Mouse (Mus musculus) heart, adult 2 months (tissue): Measurements from ENCODE around the gene Hsd17b6. TPM values are rescaled to one million over a fixed set of nuclear protein-coding genes. Genes with fewer than 3 reads are reported as not detected.

Experiments
- DNase-seq, 2 experiments: peaks; one replicate each; pipeline ENCODE4 v3.0.0; 2021
- H3K27ac ChIP-seq: fragments of 200-600 bp; 2 replicates; pipeline ENCODE4 v1.8.1; 2022
- H3K27me3 ChIP-seq: fragments of 200-500 bp; 2 replicates; pipeline ENCODE4 v1.6.1; 2012; ENCODE audit warnings: mild to moderate bottlenecking, low read length, inconsistent platforms, mixed read lengths; ENCODE audit not compliant: control insufficient read depth, insufficient read depth
- H3K36me3 ChIP-seq: fragments of 200-500 bp; 2 replicates; pipeline ENCODE4 v1.6.1; 2012; ENCODE audit warnings: low read length, inconsistent platforms; ENCODE audit not compliant: control insufficient read depth, insufficient read depth
- H3K4me1 ChIP-seq: fragments of 200-500 bp; 2 replicates; pipeline ENCODE4 v1.6.1; 2011; ENCODE audit warnings: low read length; ENCODE audit not compliant: control insufficient read depth, insufficient read depth
- H3K4me3 ChIP-seq: fragments of 200-600 bp; 2 replicates; pipeline ENCODE4 v1.8.1; 2022
- H3K79me2 ChIP-seq: fragments of 200-500 bp; replicated peaks from 2 replicates; pipeline ENCODE4 v1.6.1; 2012; ENCODE audit warnings: mild to moderate bottlenecking, inconsistent platforms, low read length, moderate library complexity, mixed read lengths; ENCODE audit not compliant: control insufficient read depth, insufficient read depth
- H3K9ac ChIP-seq: fragments of 200-500 bp; 2 replicates; pipeline ENCODE4 v1.6.1; 2012; ENCODE audit warnings: low read depth, mild to moderate bottlenecking, control low read depth, inconsistent platforms, low read length, mixed read lengths
- CTCF ChIP-seq: fragments of 200-600 bp; IDR thresholded peaks from 2 replicates; pipeline ENCODE4 v1.8.1; 2022; ENCODE audit warnings: antibody characterized with exemption, mild to moderate bottlenecking, moderate library complexity
- EP300 ChIP-seq: fragments of 200-500 bp; IDR thresholded peaks from 2 replicates; pipeline ENCODE4 v1.6.1; 2011; ENCODE audit warnings: low read depth, low read length, control low read depth; ENCODE audit not compliant: insufficient read depth
- POLR2A ChIP-seq: fragments of 200-500 bp; IDR thresholded peaks from 2 replicates; pipeline ENCODE4 v1.6.1; 2011; ENCODE audit warnings: mild to moderate bottlenecking, low read depth, low read length, control low read depth; ENCODE audit not compliant: insufficient read depth
- WGBS: fragments of 180-500 bp; shearing (Covaris S2); methylation state at CpG from one replicate; pipeline ENCODE4 v1.1.7; 2018; 5-methylcytosine and 5-hydroxymethylcytosine counted together
- intact Hi-C: fragments of 180-260 bp; cut with DNase I; formaldehyde crosslinking; loops from one replicate; pipeline ENCODE4 v1.15.1; 2025
- polyA plus RNA-seq: library from polyadenylated mRNA; depleted of rRNA; stranded (reverse); fragments of >200 nt; gene quantifications from 2 replicates; pipeline ENCODE4 v1.2.3, GENCODE M21; 2012
- total RNA-seq, 2 experiments: library from RNA; stranded (reverse); gene quantifications; 2 replicates each; pipeline ENCODE4 v1.2.3; 2021

Hsd17b6 gene
- total and polyA plus RNA-seq, 3 experiments = not detected

- Histone ChIP-seq H3K4me3 (no peak overlapping the region), H3K4me1 (peaks cover 3% of the 10 kb centered on the region; the same call in 1 of the 2 replicates), H3K9ac (no peak overlapping the region), H3K27me3 (no peaks in the 10 kb centered on the region), H3K27ac (no peak overlapping the region), H3K36me3 (no peaks in the 10 kb centered on the region), H3K79me2 (no peaks in the 10 kb centered on the region)
- WGBS = 60% methylated on average over 3 of the region's 3 CpGs
- no peak for TF ChIP-seq EP300
- 0 out of 2 replicates have a peak, but pooled peaks have one; percentile 5 for TF ChIP-seq CTCF
- no peak for TF ChIP-seq POLR2A
- no peak for DNase-seq
- intact Hi-C loops = no loop called here
These were observed 45.0 kb downstream of the Hsd17b6 start for GRCm38 (mm10) chr10:127962451-127962850.

- intact Hi-C loops = loop anchor here (10.0 kb wide), 1 partner anchor 226 kb away; the partner anchor contains the start of gene Rbms2
- Histone ChIP-seq H3K27ac (no peak overlapping the region), H3K36me3 (no peaks in the 10 kb centered on the region), H3K79me2 (no peaks in the 10 kb centered on the region), H3K27me3 (no peaks in the 10 kb centered on the region), H3K9ac (no peak overlapping the region), H3K4me3 (no peak overlapping the region), H3K4me1 (peaks cover 1% of the 10 kb centered on the region; the same call in 1 of the 2 replicates)
- WGBS = 92% methylated on average over 7 of the region's 7 CpGs
- DNase-seq = no peak
- TF ChIP-seq POLR2A (no peak), CTCF (no peak), EP300 (no peak)
These were observed 48.2 kb downstream of the Hsd17b6 start for GRCm38 (mm10) chr10:127959161-127959679.

- H3K4me3 ChIP-seq = no peak overlapping the region
- no peaks in the 10 kb centered on the region for H3K27me3 ChIP-seq
- 54% methylated on average over 16 of the region's 16 CpGs for WGBS
- no peak overlapping the region for H3K9ac ChIP-seq
- no peak overlapping the region for H3K27ac ChIP-seq
- peak; percentile 64 to 76 for DNase-seq
- no peaks in the 10 kb centered on the region for H3K36me3 ChIP-seq
- TF ChIP-seq POLR2A = no peak
- peak; percentile 86 for TF ChIP-seq CTCF
- H3K4me1 ChIP-seq = peaks cover under 1% of the 10 kb centered on the region; the same call in 1 of the 2 replicates
- no peaks in the 10 kb centered on the region for H3K79me2 ChIP-seq
- intact Hi-C loops = loop anchor here (1.0 to 10.0 kb wide), 2 partner anchors 52 to 229 kb away; partner anchors contain the start of gene Rbms2
These were observed 51.1 kb downstream of the Hsd17b6 start for GRCm38 (mm10) chr10:127956168-127956816.

- Histone ChIP-seq H3K9ac (no peak overlapping the region), H3K4me3 (no peak overlapping the region), H3K36me3 (no peaks in the 10 kb centered on the region), H3K27ac (no peak overlapping the region), H3K4me1 (peaks cover 1% of the 10 kb centered on the region; the same call in 1 of the 2 replicates), H3K27me3 (no peaks in the 10 kb centered on the region), H3K79me2 (no peaks in the 10 kb centered on the region)
- TF ChIP-seq POLR2A (no peak), CTCF (no peak), EP300 (no peak)
- WGBS = 55% methylated on average over 4 of the region's 4 CpGs
- intact Hi-C loops = loop anchor here (10.0 kb wide), 1 partner anchor 230 kb away; the partner anchor contains the start of gene Rbms2
- DNase-seq = no peak
These were observed 52.4 kb downstream of the Hsd17b6 start for GRCm38 (mm10) chr10:127955034-127955433.

- H3K27me3 ChIP-seq = no peaks in the 10 kb centered on the region
- WGBS = 49% methylated on average over 4 of the region's 4 CpGs
- intact Hi-C loops = loop anchor here (10.0 kb wide), 1 partner anchor 233 kb away; the partner anchor contains the start of gene Rbms2
- DNase-seq = peak in 1 of 2 experiments; percentile 18
- TF ChIP-seq EP300 = no peak
- no peak for TF ChIP-seq POLR2A
- TF ChIP-seq CTCF = no peak
- no peak overlapping the region for H3K9ac ChIP-seq
- peaks cover 1% of the 10 kb centered on the region; the same call in 1 of the 2 replicates for H3K4me1 ChIP-seq
- peak overlapping the region; percentile 4 for H3K27ac ChIP-seq
- no peak overlapping the region for H3K4me3 ChIP-seq
- no peaks in the 10 kb centered on the region for H3K79me2 ChIP-seq
- H3K36me3 ChIP-seq = no peaks in the 10 kb centered on the region
These were observed 55.6 kb downstream of the Hsd17b6 start for GRCm38 (mm10) chr10:127951821-127952220.

- H3K4me3 ChIP-seq = no peak overlapping the region
- DNase-seq = no peak
- no peaks in the 10 kb centered on the region for H3K27me3 ChIP-seq
- peak overlapping the region; percentile 4 for H3K27ac ChIP-seq
- WGBS = 86% methylated on average over 9 of the region's 9 CpGs
- intact Hi-C loops = loop anchor here (10.0 kb wide), 1 partner anchor 233 kb away; the partner anchor contains the start of gene Rbms2
- H3K4me1 ChIP-seq = peaks cover 1% of the 10 kb centered on the region; the same call in 1 of the 2 replicates
- no peaks in the 10 kb centered on the region for H3K36me3 ChIP-seq
- TF ChIP-seq EP300 (no peak), CTCF (no peak), POLR2A (no peak)
- H3K9ac ChIP-seq = no peak overlapping the region
- H3K79me2 ChIP-seq = no peaks in the 10 kb centered on the region
These were observed 56.0 kb downstream of the Hsd17b6 start for GRCm38 (mm10) chr10:127951390-127951789.
